Mouse (Mus musculus) left cerebral cortex, adult 11 months (tissue): ENCODE results near the gene Smyd2.

ENCODE experiments used
- DNase-seq: peaks from one replicate; pipeline ENCODE4 v3.0.0; 2022; ENCODE audit warnings: low spot score

Smyd2 gene

GRCm38 (mm10) chr1:189917126-189917500, 5.0 kb downstream of the Smyd2 start:
- no peak for DNase-seq

GRCm38 (mm10) chr1:189916422-189917125, 5.6 kb downstream of the Smyd2 start:
- no peak for DNase-seq

GRCm38 (mm10) chr1:189913093-189913760, 8.9 kb downstream of the Smyd2 start:
- no peak for DNase-seq

GRCm38 (mm10) chr1:189910685-189911345, 11.3 kb downstream of the Smyd2 start:
- DNase-seq: no peak

- no peak for DNase-seq
Measured at GRCm38 (mm10) chr1:189903169-189903568, 19.0 kb downstream of the Smyd2 start.

GRCm38 (mm10) chr1:189902413-189902812, 19.8 kb downstream of the Smyd2 start:
- DNase-seq: no peak

- DNase-seq: no peak
Measured at GRCm38 (mm10) chr1:189899526-189899925, 22.6 kb downstream of the Smyd2 start.

GRCm38 (mm10) chr1:189898708-189899107, 23.5 kb downstream of the Smyd2 start:
- DNase-seq: no peak

- no peak for DNase-seq
Measured at GRCm38 (mm10) chr1:189897861-189898260, 24.3 kb downstream of the Smyd2 start.

- no peak for DNase-seq
Measured at GRCm38 (mm10) chr1:189894191-189894590, 28.0 kb downstream of the Smyd2 start.

- no peak for DNase-seq
Measured at GRCm38 (mm10) chr1:189888749-189889148, 33.4 kb downstream of the Smyd2 start.

- DNase-seq: no peak
Measured at GRCm38 (mm10) chr1:189887518-189887917, 34.6 kb downstream of the Smyd2 start.

GRCm38 (mm10) chr1:189885975-189886374, 36.2 kb downstream of the Smyd2 start:
- DNase-seq: no peak

- DNase-seq: no peak
Measured at GRCm38 (mm10) chr1:189884951-189885350, 37.2 kb downstream of the Smyd2 start.

- peak; percentile 47 for DNase-seq
Measured at GRCm38 (mm10) chr1:189883531-189884170, 38.5 kb downstream of the Smyd2 start.

- no peak for DNase-seq
Measured at GRCm38 (mm10) chr1:189882886-189883285, 39.3 kb downstream of the Smyd2 start.

GRCm38 (mm10) chr1:189880745-189881144, 41.4 kb downstream of the Smyd2 start:
- DNase-seq: no peak

GRCm38 (mm10) chr1:189879965-189880364, 42.2 kb downstream of the Smyd2 start:
- DNase-seq: no peak

- no peak for DNase-seq
Measured at GRCm38 (mm10) chr1:189879212-189879611, 43.0 kb downstream of the Smyd2 start.

- DNase-seq: no peak
Measured at GRCm38 (mm10) chr1:189876162-189876561, 46.0 kb downstream of the Smyd2 start.

- DNase-seq: no peak
Measured at GRCm38 (mm10) chr1:189875439-189875861, 46.7 kb downstream of the Smyd2 start.

- no peak for DNase-seq
Measured at GRCm38 (mm10) chr1:189873591-189873990, 48.6 kb downstream of the Smyd2 start.

GRCm38 (mm10) chr1:189872050-189872449, 50.1 kb downstream of the Smyd2 start:
- no peak for DNase-seq
